Mouse (Mus musculus) heart, postnatal 25 days (tissue): Measurements from ENCODE around the gene Nfic. TPM values are rescaled to one million over a fixed set of nuclear protein-coding genes. Genes with fewer than 3 reads are reported as not detected.

Source experiments
- DNase-seq: peaks from one replicate; pipeline ENCODE4 v3.0.0; 2022; ENCODE audit warnings: low spot score
- intact Hi-C: fragments of 180-260 bp; cut with DNase I; formaldehyde crosslinking; loops from one replicate; pipeline ENCODE4 v1.15.1; 2025
- microRNA-seq: library from miRNA; unstranded; fragments of <30 nt; microRNA quantifications from one replicate; pipeline ENCODE4 v1.2.0, GENCODE M21; 2022
- total RNA-seq, 2 experiments: library from RNA; stranded (reverse); gene quantifications; 2 replicates each; pipeline ENCODE4 v1.2.3; 2021

Gene Nfic
- total RNA-seq, 2 experiments from 2014 or later = 110 to 130 TPM

DNA sequence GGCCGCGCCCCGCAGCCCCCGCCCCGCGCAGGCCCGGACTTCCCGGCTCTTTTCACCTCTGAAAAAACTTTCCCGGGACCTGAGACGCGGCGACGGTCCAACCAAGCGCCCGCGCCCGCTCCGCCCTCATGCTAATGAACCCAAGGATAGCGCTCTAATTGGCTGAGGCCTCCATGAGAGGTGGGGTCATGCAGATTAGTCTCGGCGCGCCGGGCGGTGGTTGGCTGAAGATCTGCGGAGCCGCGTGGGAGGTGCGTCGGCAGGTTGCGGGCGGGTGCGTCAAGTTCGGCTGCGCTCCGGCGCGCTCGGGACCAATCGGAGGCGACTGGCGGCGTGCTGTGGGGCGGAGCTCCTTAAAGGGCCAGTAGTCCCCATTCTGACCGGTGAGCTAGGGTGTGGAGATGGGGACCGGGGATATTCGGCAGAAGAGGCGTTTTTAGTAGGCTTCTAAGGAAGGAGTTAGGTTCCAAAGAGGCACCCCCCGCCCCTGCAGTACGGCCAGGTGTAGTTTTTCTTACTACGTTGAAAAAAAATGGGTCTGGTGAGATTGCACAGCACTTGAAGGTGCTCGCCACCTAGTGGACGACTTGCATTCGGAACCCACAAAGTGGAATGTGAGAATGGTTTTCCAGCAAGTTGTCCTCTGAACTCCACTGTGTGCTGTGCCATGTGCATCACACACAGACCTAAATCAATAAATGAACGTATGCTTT, 104.9 kb downstream of the Nfic start, which contains the start of gene Hmg20b:
Gene Hmg20b (minus strand): TSS at position 130 of the 713 bp plus-strand sequence.
- intact Hi-C loops = no loop called here
- DNase-seq = peak; percentile 99

DNA sequence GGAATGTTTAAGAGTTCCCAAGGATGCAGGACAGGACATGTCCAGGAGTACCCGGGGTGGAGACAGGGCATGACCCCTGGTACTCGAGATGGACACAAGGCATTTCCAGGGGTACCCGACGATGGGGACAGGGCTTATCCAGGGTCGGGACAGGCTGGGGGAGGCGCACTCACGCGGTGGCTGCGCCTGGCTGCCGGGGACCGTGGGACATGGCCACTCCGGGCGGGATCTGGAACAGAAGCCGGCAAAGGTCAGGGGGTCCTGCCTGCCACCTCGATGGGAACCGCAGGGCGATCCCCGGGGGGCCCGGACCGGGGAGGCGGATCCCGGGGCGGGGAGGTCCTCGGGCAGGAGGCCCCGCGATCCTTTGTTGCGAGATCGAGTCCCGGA, 105.5 kb downstream of the Nfic start:
- no peak for DNase-seq
- intact Hi-C loops = no loop called here

DNA sequence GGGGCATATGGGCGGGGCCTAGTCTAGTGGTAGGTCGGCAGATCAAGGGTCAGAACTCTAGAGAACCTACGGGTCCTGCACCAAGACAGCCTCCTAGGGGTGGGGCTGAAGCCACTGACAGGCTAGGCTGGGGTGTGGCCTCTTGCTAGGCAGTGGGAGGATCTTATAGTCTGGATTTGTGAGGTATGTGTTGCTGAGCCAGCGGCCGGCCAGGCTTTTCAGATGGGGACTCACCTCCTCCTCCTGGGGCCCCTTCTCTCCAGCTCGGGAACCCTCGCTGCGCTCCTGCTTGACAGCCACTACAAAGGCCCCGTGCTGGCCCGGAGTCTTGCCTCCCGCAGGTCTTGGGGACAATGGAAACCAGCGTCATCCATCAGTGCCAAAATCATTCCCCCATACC, 106.3 kb downstream of the Nfic start:
- intact Hi-C loops = no loop called here
- DNase-seq = no peak

DNA sequence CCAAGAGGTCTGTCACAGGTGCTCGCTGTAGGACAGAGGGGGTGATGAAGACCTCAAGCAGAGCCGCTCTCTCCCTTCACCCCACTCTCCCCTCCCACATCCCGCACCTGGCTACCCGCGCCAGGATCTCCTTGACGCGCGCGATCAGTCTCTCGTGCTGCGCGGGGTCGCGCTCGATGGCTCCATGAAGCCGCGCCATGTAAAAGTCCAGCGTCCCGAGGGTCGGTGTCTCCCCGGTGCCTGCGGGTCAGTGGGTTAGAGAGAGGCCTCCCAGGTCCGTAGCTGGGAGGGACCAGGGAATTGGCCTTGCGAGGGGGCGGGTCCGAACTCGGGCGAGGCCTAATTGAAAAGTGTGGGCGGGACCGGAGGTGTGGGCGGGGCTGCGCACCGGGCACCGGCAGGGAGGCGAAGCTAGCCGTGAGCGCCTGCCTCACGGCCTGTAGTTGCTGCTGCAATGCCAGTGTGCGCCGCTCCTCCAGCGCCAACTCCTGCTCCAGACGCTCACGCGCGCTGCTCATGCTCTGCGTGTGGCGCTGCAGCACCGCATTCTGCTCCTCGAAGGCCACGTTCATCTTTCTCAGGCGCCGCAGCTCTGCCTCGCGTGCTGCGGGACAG, 108.9 kb downstream of the Nfic start:
- DNase-seq = no peak
- intact Hi-C loops = no loop called here

Small RNA genes lying within 50 kb of the gene (microRNA-seq; reads per million reads assigned to microRNA genes)
- not detected for gene Gm25595
- not detected for gene Mir1191b
- gene Mir6913 = not detected

Other genes starting within 250 kb of the Nfic start
- under 1 TPM; 0.05 to 0.06 TPM for gene Atcay, start 224.8 kb downstream of the Nfic start, total RNA-seq
- 1 to 10 TPM; 2.2 to 2.8 TPM for gene Zfr2, start 222.5 kb downstream of the Nfic start, total RNA-seq
- under 1 TPM; 0.42 to 0.61 TPM for gene Matk, start 202.7 kb downstream of the Nfic start, total RNA-seq
- gene Mrpl54, start 188.7 kb downstream of the Nfic start, total RNA-seq = 10 to 100 TPM; 93.8 to 96.6 TPM
- 100 to 1,000 TPM in 1 of 2 experiments, 10 to 100 TPM in 1; 98.4 to 123 TPM for gene Apba3, start 188.7 kb downstream of the Nfic start, total RNA-seq
- gene Tjp3, start 164.1 kb downstream of the Nfic start, total RNA-seq = not detected
- 10 to 100 TPM; 30.0 to 33.7 TPM for gene Pip5k1c, start 162.7 kb downstream of the Nfic start, total RNA-seq
- gene Cactin, start 134.5 kb downstream of the Nfic start, total RNA-seq = 10 to 100 TPM; 13.5 to 16.6 TPM
- 1 to 10 TPM; 4.8 to 5.7 TPM for gene Tbxa2r, start 126.9 kb downstream of the Nfic start, total RNA-seq
- 1 to 10 TPM; 4.8 to 5.4 TPM for gene Gipc3, start 112.4 kb downstream of the Nfic start, total RNA-seq
- gene Hmg20b, start 105.2 kb downstream of the Nfic start, total RNA-seq = 10 to 100 TPM; 68.7 to 70.2 TPM
- 10 to 100 TPM; 12.5 to 13.7 TPM for gene Mfsd12, start 98.1 kb downstream of the Nfic start, total RNA-seq
- 1 to 10 TPM in 1 of 2 experiments, under 1 TPM in 1; 0.78 to 1.2 TPM for gene 4930404N11Rik, start 89.8 kb downstream of the Nfic start, total RNA-seq
- 10 to 100 TPM; 27.7 to 32.3 TPM for gene Fzr1, start 77.1 kb downstream of the Nfic start, total RNA-seq
- gene Dohh, start 71.2 kb downstream of the Nfic start, total RNA-seq = 10 to 100 TPM; 52.0 to 56.2 TPM
- gene Gm48551, start 71.2 kb downstream of the Nfic start, total RNA-seq = under 1 TPM; 0.61 to 0.78 TPM
- gene Gm48552, start 66.6 kb downstream of the Nfic start, total RNA-seq = under 1 TPM in 1 of 2 experiments, not detected in 1; 0.70 TPM
- 1 to 10 TPM; 2.0 TPM for gene Smim24, start 62.6 kb downstream of the Nfic start, total RNA-seq
- under 1 TPM; 0.17 to 0.47 TPM for gene Celf5, start 27.1 kb upstream of the Nfic start, total RNA-seq
- 10 to 100 TPM; 65.3 to 65.6 TPM for gene Ncln, start 40.8 kb upstream of the Nfic start, total RNA-seq
- 1 to 10 TPM; 1.0 to 1.1 TPM for gene S1pr4, start 44.5 kb upstream of the Nfic start, total RNA-seq
- gene Gna15, start 68.6 kb upstream of the Nfic start, total RNA-seq = 1 to 10 TPM in 1 of 2 experiments, under 1 TPM in 1; 0.81 to 1.0 TPM
- gene Gna11, start 89.6 kb upstream of the Nfic start, total RNA-seq = 10 to 100 TPM; 49.6 to 54.6 TPM
- gene Aes, start 103.9 kb upstream of the Nfic start, total RNA-seq = 1,000 to 10,000 TPM; 1,086 to 1,128 TPM
- gene Tle2, start 118.9 kb upstream of the Nfic start, total RNA-seq = 1 to 10 TPM; 8.4 to 9.7 TPM
- 1 to 10 TPM; 6.7 to 7.4 TPM for gene Tle6, start 145.4 kb upstream of the Nfic start, total RNA-seq
- 1 to 10 TPM; 1.9 to 2.8 TPM for gene BC025920, start 150.6 kb upstream of the Nfic start, total RNA-seq
- gene Sirt6, start 172.2 kb upstream of the Nfic start, total RNA-seq = 1 to 10 TPM; 8.0 to 8.5 TPM
- 10 to 100 TPM in 1 of 2 experiments, 1 to 10 TPM in 1; 9.4 to 10.1 TPM for gene Ankrd24, start 172.9 kb upstream of the Nfic start, total RNA-seq
- 1 to 10 TPM; 1.7 to 3.0 TPM for gene Gm10778, start 193.4 kb upstream of the Nfic start, total RNA-seq
- gene Zfp433, start 249.2 kb upstream of the Nfic start, total RNA-seq = 1 to 10 TPM; 3.7 to 6.5 TPM